Comparison of ENCODE assay signal across 8 mouse cellular contexts in genomic region chr5:140890050-140890449, GRCm38 (mm10). TPM values are rescaled to one million over a fixed set of nuclear protein-coding genes. Genes with fewer than 3 reads are reported as not detected.
DNase-seq lines count a peak whose midpoint lies in the region; ATAC-seq and TF ChIP-seq lines count a peak whose summit lies in the region.

No protein-coding gene starts in this region.

- ATAC-seq in kidney, embryonic 16.5 days (ENCODE audit: low FRiP score, low TSS enrichment): peak; percentile 64; the same call in 1 of the 2 replicates
- peak; percentile 88 for ATAC-seq in embryonic facial prominence, embryonic 14.5 days (ENCODE audit: low read depth)
- peak; percentile 95 for ATAC-seq in lung, postnatal 0 days

- intact Hi-C loops in heart, postnatal 10 days (cut with DNase I): no loop called here

- TF ChIP-seq CTCF in lung, postnatal 0 days (IDR thresholded peaks at IDR 0.05): no peak
- TF ChIP-seq CTCF in layer of hippocampus, adult 2 months (conservative IDR thresholded peaks at IDR 0.05): no peak

- H3K27ac ChIP-seq in kidney, embryonic 16.5 days (ENCODE audit: low read length): no peak overlapping the region
- H3K27ac ChIP-seq in embryonic facial prominence, embryonic 14.5 days (replicated peaks; ENCODE audit: low read depth, low read length): no peak overlapping the region
- no peak overlapping the region for H3K27ac ChIP-seq in lung, postnatal 0 days (ENCODE audit: low read length)
- H3K27ac ChIP-seq in layer of hippocampus, adult 2 months: no peak overlapping the region

- no peaks in the 10 kb centered on the region for H3K36me3 ChIP-seq in kidney, embryonic 16.5 days (ENCODE audit: insufficient read depth, low read length)
- H3K36me3 ChIP-seq in embryonic facial prominence, embryonic 14.5 days (ENCODE audit: control insufficient read depth, insufficient read depth, low read length): no peaks in the 10 kb centered on the region
- no peaks in the 10 kb centered on the region for H3K36me3 ChIP-seq in lung, postnatal 0 days (ENCODE audit: insufficient read depth, low read length)

- no peaks in the 10 kb centered on the region for H3K9me3 ChIP-seq in kidney, embryonic 16.5 days (ENCODE audit: low read length)
- no peaks in the 10 kb centered on the region for H3K9me3 ChIP-seq in embryonic facial prominence, embryonic 14.5 days (ENCODE audit: control insufficient read depth, low read length)
- no peaks in the 10 kb centered on the region for H3K9me3 ChIP-seq in lung, postnatal 0 days (ENCODE audit: low read length)

- no peak for DNase-seq in kidney, adult 18-20 months
- DNase-seq in embryonic facial prominence, embryonic 14.5 days (ENCODE audit: low spot score): peak; percentile 74
- peak; percentile 64 to 66 for DNase-seq in heart, postnatal 10 days
- peak; percentile 78 for DNase-seq in lung, postnatal 0 days (ENCODE audit: low spot score)
- DNase-seq in cerebellum, adult 11 months: no peak
- DNase-seq in adrenal gland, adult 18-20 months (ENCODE audit: low spot score in 2 of 2): no peak
- DNase-seq in layer of hippocampus, adult 2 months (ENCODE audit: low spot score in 2 of 2): no peak

- peaks cover 6% of the 10 kb centered on the region; the same call in 1 of the 2 replicates for H3K4me1 ChIP-seq in kidney, embryonic 16.5 days (ENCODE audit: insufficient read depth, low read length)
- 0 out of 2 replicates have a peak, but pooled peaks cover 4% of the 10 kb centered on the region for H3K4me1 ChIP-seq in embryonic facial prominence, embryonic 14.5 days (ENCODE audit: control insufficient read depth, insufficient read depth, low read length)
- H3K4me1 ChIP-seq in lung, postnatal 0 days (ENCODE audit: insufficient read depth, low read depth, low read length): no peaks in the 10 kb centered on the region

- H3K27me3 ChIP-seq in kidney, embryonic 16.5 days (ENCODE audit: insufficient read depth, low read length): 0 out of 2 replicates have a peak, but pooled peaks cover 7% of the 10 kb centered on the region
- H3K27me3 ChIP-seq in embryonic facial prominence, embryonic 14.5 days (replicated peaks; ENCODE audit: control insufficient read depth, insufficient read depth, low read length): no peaks in the 10 kb centered on the region
- no peaks in the 10 kb centered on the region for H3K27me3 ChIP-seq in lung, postnatal 0 days (replicated peaks; ENCODE audit: insufficient read depth, low read length)

- H3K4me2 ChIP-seq in kidney, embryonic 16.5 days (replicated peaks; ENCODE audit: low read depth, low read length): no peak overlapping the region
- H3K4me2 ChIP-seq in embryonic facial prominence, embryonic 14.5 days (ENCODE audit: low read depth, low read length): no peak overlapping the region
- H3K4me2 ChIP-seq in lung, postnatal 0 days (replicated peaks; ENCODE audit: low read depth, low read length): no peak overlapping the region

- no peak overlapping the region for H3K4me3 ChIP-seq in kidney, embryonic 16.5 days (ENCODE audit: low read length)
- H3K4me3 ChIP-seq in embryonic facial prominence, embryonic 14.5 days (ENCODE audit: low read depth, low read length): no peak overlapping the region
- no peak overlapping the region for H3K4me3 ChIP-seq in lung, postnatal 0 days (ENCODE audit: low read depth, low read length)
- no peak overlapping the region for H3K4me3 ChIP-seq in layer of hippocampus, adult 2 months

- H3K9ac ChIP-seq in kidney, embryonic 16.5 days (replicated peaks; ENCODE audit: low read length): no peak overlapping the region
- no peak overlapping the region for H3K9ac ChIP-seq in embryonic facial prominence, embryonic 14.5 days (ENCODE audit: low read depth, low read length)
- H3K9ac ChIP-seq in lung, postnatal 0 days (replicated peaks; ENCODE audit: low read depth): no peak overlapping the region

- WGBS in kidney, embryonic 16.5 days: 32% methylated on average over 14 of the region's 14 CpGs
- WGBS in embryonic facial prominence, embryonic 14.5 days: 54% methylated on average over 14 of the region's 14 CpGs
- WGBS in lung, postnatal 0 days: 35% methylated on average over 14 of the region's 14 CpGs

- peak; percentile 76 for TF ChIP-seq EP300 in lung, postnatal 0 days (IDR thresholded peaks at IDR 0.05)

RNA-seq across cellular contexts. Expression of gene Gna12, which starts 59.8 kb away (rescaled TPM):
- 9.6 and 10.0 TPM in 2 replicates for polyA plus RNA-seq in kidney, embryonic 16.5 days (2015; fragmentation: Nextera tagmentation; extraction: Ambion mirVana)
- polyA plus RNA-seq in embryonic facial prominence, embryonic 14.5 days (2014; fragmentation: Nextera tagmentation; extraction: Ambion mirVana): 23.4 and 28.9 TPM in 2 replicates
- total RNA-seq in heart, postnatal 10 days (2021): 10 to 100 TPM; 87.4 to 89.9 TPM
- polyA plus RNA-seq in lung, postnatal 0 days (2015; fragmentation: Nextera tagmentation; extraction: Ambion mirVana): 25.4 and 32.0 TPM in 2 replicates
- 100 to 1,000 TPM; 106 to 124 TPM for total RNA-seq in adrenal gland, adult 18-20 months (2021)
- total RNA-seq in layer of hippocampus, adult 2 months (2021): 10 to 100 TPM; 78.3 to 80.5 TPM

Comparison
In these comparisons a context has a peak if more than half of its experiments do, and no peak if none do; other contexts are left out.
1. DNase-seq: peak in embryonic facial prominence, embryonic 14.5 days (single experiment), heart, postnatal 10 days (2 of 2) and lung, postnatal 0 days (single experiment); none in kidney, adult 18-20 months (single experiment), cerebellum, adult 11 months (single experiment), adrenal gland, adult 18-20 months (0 of 2) and layer of hippocampus, adult 2 months (0 of 2).
2. Peak in every context shown above with its lines, with median percentiles within 50 percentile points of each other: ATAC-seq.